9 mouse cellular contexts compared by ENCODE assay signal in genomic region chr2:25157655-25158054, GRCm38 (mm10). TPM values are rescaled to one million over a fixed set of nuclear protein-coding genes. Genes with fewer than 3 reads are reported as not detected.
DNase-seq lines count a peak whose midpoint lies in the region; TF ChIP-seq lines count a peak whose summit lies in the region.
"Had no signal": no experiment of that assay in that cellular context is flagged by ENCODE, and none has a peak within 500 bp of the region (broad histone marks: within the 10 kb centered on the region; RNA-seq: fewer than 3 reads in every experiment).

No protein-coding gene starts in this region.

- no peaks in the 10 kb centered on the region for H3K27me3 ChIP-seq in thymus, adult 2 months (ENCODE audit: control insufficient read depth, insufficient read depth, low read length)

- no peak for TF ChIP-seq POLR2A in thymus, adult 2 months (IDR thresholded peaks at IDR 0.05; ENCODE audit: control insufficient read depth, extremely low read depth, insufficient read depth, low read length, poor library complexity)

- H3K36me3 ChIP-seq in thymus, adult 2 months (ENCODE audit: control insufficient read depth, insufficient read depth, low read length): no peaks in the 10 kb centered on the region

- 56% methylated on average over 2 of the region's 2 CpGs for WGBS in thymus, adult 2 months

- peak; percentile 70 for DNase-seq in heart, postnatal 4 days
- DNase-seq in heart, adult 8-10 months (ENCODE audit: low spot score): no peak
- DNase-seq in thymus, adult 2 months: peak; percentile 52
- DNase-seq in thymus, adult 18-20 months: no peak
- DNase-seq in embryo, embryonic 11 days: peak; percentile 56
- DNase-seq in mesoderm, embryonic 11.5 days (ENCODE audit: low read depth, low spot score): peak; percentile 49
- DNase-seq in cerebellum, adult 9-10 months: no peak
- DNase-seq in urinary bladder, postnatal 36 days (ENCODE audit: low spot score in 2 of 2): no peak

- H3K4me1 ChIP-seq in thymus, adult 2 months (replicated peaks; ENCODE audit: control insufficient read depth, insufficient read depth, low read length): no peaks in the 10 kb centered on the region

- no peak overlapping the region for H3K4me3 ChIP-seq in thymus, adult 2 months (ENCODE audit: control insufficient read depth, insufficient read depth, low read length)

- H3K27ac ChIP-seq in thymus, adult 2 months (ENCODE audit: control insufficient read depth, insufficient read depth, low read length): no peak overlapping the region

- no peak for TF ChIP-seq CTCF in thymus, adult 2 months (IDR thresholded peaks at IDR 0.05; ENCODE audit: borderline replicate concordance, control insufficient read depth, extremely low read depth, insufficient read depth, low read length, poor library complexity)

RNA-seq across cellular contexts. Expression of gene Nrarp, which starts 22.9 kb away (rescaled TPM):
- 10 to 100 TPM; 31.2 to 33.4 TPM for total RNA-seq in heart, postnatal 4 days (2021)
- total RNA-seq in heart, adult 8-10 months (2022): 1 to 10 TPM; 5.0 to 9.4 (median 9.2) TPM
- polyA plus RNA-seq in thymus, adult 2 months (2012; rRNA removed): 13.7 and 16.9 TPM in 2 replicates

RNA-seq across cellular contexts. Expression of gene Tor4a, which starts 39.0 kb away (rescaled TPM):
- total RNA-seq in heart, postnatal 4 days (2021): 1 to 10 TPM; 4.4 to 5.8 TPM
- total RNA-seq in heart, adult 8-10 months (2022): 1 to 10 TPM; 3.9 to 5.0 (median 4.7) TPM
- 90.6 and 94.7 TPM in 2 replicates for polyA plus RNA-seq in thymus, adult 2 months (2012; rRNA removed)

RNA-seq across cellular contexts. Expression of gene Nelfb, which starts 53.6 kb away (rescaled TPM):
- 10 to 100 TPM; 43.4 to 44.5 TPM for total RNA-seq in heart, postnatal 4 days (2021)
- total RNA-seq in heart, adult 8-10 months (2022): 10 to 100 TPM; 38.5 to 49.3 (median 39.5) TPM
- 105 and 115 TPM in 2 replicates for polyA plus RNA-seq in thymus, adult 2 months (2012; rRNA removed)

RNA-seq across cellular contexts. Expression of gene Stpg3, which starts 56.8 kb away (rescaled TPM):
- total RNA-seq in heart, postnatal 4 days (2021): not detected
- not detected for total RNA-seq in heart, adult 8-10 months (2022)
- 0.12 TPM in 1 of 2 replicates, not detected in the other for polyA plus RNA-seq in thymus, adult 2 months (2012; rRNA removed)
- polyA plus RNA-seq: neural tube, embryonic 11.5 days had no signal

Comparison
In these comparisons a context has a peak if more than half of its experiments do, and no peak if none do; other contexts are left out.
1. DNase-seq: peak in heart, postnatal 4 days (single experiment), thymus, adult 2 months (single experiment), embryo, embryonic 11 days (single experiment) and mesoderm, embryonic 11.5 days (single experiment); none in heart, adult 8-10 months (single experiment), thymus, adult 18-20 months (0 of 2), cerebellum, adult 9-10 months (single experiment) and urinary bladder, postnatal 36 days (0 of 2).